Mouse (Mus musculus): Measurements from ENCODE around the gene Mgarp.
"Not testable (repeated sequence)": the region's sequence is repeated elsewhere in the genome, so short reads cannot be mapped to it uniquely, and the experiment has no call there.

The Mgarp gene

DNA sequence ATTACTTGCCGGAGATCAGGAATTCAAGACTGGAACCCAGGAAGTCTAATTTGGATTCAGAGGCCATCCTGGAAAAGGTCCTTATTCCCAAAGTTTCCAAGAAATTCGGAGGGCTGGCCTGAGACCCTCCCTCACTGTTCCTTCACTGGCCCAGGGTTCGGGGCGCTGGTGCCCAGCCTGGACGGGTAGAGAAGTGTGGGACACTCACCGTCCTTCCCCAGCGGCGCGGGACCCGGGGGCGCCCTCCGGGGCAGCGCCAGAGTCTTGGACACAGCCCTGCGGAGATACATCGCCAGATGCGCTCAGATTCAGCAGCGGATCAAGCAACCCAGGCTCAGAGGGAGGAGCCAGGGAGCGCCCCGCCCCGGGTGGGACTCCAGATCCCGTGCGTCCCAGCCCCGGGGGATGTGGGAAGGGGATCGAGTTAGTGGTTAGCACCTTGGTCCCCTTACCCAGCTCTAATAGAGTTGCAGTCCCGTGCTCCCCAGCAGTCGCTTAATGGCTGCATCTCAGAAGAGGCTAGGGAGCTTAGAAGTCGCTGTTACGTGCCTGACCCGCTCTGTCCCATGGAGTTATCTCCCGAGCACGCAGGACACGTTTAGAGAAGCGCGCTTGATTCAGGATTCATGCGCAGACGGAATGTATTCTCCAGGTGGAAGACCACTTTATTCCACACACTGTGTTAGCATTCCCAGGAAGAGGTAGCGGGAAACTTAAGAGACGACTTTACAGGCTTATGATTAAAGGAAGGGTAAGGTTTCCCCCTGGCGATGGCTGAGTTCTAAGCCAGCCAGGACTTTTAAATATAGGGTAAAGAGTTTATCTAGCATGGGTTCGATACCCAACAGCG, at the start of gene Mgarp:
Mgarp (minus strand) TSS at position 520 of the 850 bp plus-strand sequence.
- peak in 1 of 2 experiments; percentile 13 for DNase-seq (ENCODE audit: low spot score in 2 of 2)

DNA sequence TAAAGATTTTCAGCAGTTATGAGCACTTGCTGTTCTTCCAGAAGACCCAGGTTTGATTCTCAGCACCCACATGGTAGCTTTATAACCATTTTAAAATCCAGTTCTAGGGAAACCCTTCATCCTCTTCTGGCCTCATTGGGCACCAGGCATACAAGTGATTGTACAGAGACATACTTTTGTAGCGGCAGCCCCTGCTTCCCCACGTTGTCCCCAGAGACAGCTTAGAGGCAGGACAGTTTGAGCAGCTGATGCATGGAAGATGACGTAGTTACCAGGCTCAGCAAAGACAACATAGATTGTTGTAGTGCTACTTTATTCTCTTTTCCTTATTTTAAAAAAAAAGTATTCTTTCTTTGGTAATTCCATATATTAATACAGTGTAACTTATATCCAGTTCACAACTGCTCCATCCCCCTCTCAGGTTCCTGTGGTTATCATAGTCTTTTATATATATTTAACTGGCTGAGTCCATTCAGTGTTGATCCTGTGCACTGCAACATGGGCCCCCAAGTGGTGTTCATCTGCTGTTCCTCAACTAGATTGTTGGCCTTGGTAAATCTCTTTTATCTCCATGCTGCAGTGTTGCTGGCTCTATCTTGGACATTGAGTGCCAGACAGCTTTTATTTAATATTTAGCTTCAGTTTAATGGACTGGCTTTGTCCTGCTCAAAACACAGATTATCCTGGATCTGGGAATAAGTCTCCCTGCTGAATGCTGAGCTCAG, 38.5 kb upstream of the Mgarp start:
- no peak for DNase-seq (ENCODE audit: low spot score in 2 of 2)

DNA sequence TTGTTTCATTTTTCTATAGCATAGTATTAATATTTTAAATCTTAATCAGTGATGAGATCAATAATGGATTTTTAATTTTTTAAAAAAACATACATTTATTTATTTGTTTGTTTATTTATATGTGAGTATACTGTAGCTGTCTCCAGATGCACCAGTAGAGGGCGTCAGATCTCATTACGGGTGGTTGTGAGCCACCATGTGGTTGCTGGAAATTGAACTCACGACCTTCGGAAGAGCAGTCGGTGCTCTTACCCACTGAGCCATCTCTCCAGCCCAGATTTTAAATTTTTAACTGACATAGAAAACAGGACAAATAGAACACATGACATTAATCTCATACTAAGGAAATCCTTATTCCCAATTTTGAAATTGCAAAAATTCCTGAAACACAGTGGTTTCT, 37.8 kb upstream of the Mgarp start:
- DNase-seq (ENCODE audit: low spot score in 2 of 2), result not testable (repeated sequence)

DNA sequence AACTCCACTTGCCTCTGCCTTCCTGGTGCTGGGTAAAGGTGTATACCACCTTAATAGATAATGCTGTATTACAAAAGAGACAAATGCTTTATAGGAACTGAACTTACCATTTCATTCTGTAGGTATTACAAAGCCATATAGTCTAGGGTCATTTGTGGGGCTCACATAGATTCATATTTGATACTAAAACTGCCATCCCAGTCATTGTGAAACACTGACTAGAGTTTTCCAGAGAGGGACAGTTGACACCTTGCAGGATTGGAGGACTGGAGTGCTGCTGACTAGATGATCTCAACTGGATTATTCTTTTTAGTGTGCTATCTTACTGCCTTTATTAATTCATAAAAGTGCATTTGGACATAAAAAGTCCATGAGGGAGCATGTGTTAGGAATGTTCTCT, 28.9 kb upstream of the Mgarp start:
- no peak for DNase-seq (ENCODE audit: low spot score in 2 of 2)

DNA sequence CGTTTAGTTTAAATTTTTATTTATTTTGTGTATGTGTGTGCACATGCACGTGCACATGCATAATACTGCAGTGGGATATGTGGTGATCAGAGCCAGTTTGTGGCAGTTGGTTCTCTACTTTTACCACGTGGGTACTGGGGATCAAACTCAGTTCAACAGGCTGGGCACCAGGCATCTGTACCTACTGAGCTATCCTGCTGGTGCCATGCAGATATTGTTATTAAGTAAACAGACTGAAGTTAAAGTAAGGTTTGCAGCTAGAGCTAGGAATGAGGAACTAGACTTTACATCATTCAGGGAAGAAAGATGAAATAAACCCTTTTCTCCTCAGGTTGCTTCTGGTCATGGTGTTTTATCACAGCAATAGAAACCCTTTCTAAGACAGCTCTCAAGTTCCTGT, 25.4 kb upstream of the Mgarp start:
- DNase-seq (ENCODE audit: low spot score in 2 of 2), result no peak

DNA sequence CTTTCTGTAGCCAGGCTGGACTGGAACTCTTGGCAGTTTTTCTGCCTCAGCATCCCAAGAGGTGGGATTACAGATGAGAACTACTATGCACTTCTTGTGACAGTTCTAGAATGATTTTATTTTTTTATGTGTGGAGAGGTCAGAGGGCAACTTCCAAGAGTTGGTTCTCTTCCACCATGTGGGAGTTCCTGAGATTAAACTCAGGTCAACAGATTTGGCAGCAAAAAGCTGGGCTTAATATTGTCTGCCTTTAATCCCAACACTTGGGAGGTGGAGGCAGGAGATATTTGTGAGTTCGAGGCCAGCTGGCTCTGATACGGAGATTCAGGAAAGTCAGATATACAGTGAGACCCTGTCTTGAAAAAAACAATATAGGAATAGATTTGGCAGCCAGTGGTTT, 21.4 kb upstream of the Mgarp start:
- no peak for DNase-seq (ENCODE audit: low spot score in 2 of 2)

DNA sequence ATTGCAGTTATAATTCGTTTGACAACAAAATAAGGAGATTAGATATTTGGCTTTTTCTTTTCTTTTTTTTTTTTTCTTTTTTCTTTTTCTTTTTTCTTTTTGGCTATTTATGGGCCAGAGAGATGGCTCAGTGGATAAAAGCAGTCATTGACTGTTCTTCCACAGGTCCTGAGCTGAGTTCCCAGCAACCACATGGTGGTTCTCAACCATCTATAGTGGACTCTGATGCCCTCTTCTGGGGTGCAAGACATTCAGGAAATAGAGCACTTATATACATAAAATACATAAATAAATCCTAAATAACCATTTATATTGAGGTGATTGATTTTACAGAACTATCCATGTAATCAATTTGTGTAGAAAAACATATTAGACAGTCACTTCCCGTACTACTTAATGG, 20.9 kb upstream of the Mgarp start:
- no peak for DNase-seq (ENCODE audit: low spot score in 2 of 2)

DNA sequence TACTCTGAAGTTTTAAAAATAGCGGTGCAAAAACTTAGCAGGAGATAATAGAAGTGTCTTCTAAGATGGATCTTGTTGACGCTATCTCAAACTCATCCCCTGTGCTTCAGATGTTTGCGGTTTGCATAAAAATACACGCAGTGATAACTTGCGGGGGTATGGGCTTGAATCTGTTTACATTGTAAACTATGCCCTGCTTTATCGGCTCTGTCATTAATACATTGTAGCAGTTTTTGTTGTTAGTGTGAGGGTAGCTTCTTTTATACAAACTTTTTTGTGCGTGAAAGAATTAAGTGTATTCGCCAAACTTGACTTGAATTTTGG, 20.6 kb upstream of the Mgarp start:
- no peak for DNase-seq (ENCODE audit: low spot score in 2 of 2)

DNA sequence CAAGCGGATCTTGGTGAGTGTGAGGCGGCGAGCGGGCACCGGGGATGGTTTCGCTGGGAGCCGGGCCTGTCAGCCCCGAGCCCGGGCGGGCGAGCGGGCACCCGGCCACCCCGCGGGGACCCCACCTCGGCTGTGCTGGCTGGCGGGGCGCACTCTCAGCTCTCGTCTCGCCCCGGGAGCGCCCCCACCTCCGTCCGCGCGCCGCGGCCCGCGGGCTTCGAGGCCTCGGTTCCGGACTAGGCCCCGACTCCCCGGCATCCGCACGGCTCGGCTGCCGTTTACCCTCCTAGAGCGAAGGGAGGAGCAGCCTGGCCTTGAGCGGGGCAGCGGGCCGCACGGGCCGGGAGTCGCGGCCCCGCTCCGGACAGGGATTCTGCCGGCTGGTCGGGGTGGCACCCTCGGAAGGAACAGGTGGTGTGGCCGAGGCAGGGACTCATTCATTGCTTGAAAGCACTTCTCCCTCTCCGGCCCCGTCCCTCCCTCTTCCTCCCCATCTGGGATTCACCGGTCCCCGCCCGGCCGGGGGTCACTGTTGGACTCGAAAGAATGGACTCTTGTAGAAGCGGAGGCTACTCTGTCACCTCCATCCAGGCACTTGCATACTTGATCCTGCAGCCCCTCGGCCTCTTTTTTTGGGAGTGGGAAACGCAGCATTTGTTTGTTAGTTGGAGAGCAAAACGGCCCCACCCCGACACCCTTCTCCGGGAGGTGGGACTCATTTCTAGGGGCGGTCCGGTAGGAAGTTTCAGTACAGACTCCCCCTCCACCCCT, 20.0 kb upstream of the Mgarp start:
- DNase-seq (ENCODE audit: low spot score in 2 of 2), result peak; percentile 28 to 46

DNA sequence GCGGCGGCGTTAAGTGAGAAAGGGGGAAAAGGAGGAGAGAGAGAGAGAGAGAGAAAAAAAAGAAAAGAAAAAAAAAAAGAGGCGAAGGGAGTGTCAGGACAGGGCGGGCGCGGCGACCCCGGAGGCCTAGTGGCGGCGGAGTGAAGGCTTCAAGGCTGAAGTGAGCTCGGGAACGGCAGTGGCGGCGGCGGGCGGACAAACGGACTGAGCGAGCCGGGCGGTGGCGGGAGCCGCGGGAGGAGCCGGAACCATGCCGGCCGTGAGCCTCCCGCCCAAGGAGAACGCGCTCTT, 19.5 kb upstream of the Mgarp start:
- no peak for DNase-seq (ENCODE audit: low spot score in 2 of 2)

DNA sequence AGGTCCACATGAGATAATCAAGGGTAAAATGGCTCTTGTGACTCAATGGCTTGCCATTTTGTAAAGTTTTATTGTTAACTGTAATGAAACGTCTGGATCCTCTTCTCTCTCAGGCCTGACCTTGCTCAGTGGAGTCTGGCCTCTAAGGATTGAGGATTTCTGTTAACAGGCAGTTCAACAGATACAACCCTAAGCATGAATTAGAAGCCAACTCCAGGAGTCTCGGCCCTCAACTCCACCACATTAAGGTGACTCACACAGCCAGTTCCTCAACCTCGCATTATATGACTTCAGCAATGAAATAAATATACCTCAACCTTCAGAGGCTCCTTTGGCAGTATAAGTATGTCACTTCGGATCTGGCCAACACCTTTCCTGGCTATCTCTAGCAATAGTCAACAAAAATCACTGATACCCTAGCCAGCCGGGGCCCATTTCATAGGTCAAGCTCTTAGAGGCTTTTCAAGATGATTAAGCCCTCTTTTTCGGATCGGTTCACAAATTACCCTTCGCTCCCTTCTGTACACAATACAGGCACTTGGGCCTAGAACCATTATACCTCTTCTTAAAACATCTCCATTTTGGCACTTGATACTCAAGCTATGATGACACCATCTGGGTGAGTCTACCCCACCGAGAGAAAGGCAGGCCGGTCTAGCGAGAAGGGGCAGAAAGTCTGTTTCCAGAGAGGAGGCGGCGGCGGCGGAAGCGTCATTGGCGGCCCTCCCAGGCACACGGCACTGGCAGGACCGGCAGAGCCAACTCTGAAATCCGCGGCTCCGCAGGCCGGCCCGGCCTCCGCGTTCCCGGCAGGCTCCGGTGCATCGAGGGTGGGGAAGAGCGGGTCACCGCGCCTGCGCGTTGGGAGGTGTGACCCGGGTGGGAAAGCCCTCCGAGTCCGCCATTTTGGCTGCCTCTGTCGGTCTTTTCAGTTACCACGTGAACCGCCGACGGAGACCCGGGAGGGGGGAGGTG, 18.8 kb upstream of the Mgarp start, which contains the start of gene Naa15:
Naa15 (plus strand) TSS at position 51 of the 975 bp plus-strand sequence.
- DNase-seq (ENCODE audit: low spot score in 2 of 2), result peak; percentile 91 to 94

DNA sequence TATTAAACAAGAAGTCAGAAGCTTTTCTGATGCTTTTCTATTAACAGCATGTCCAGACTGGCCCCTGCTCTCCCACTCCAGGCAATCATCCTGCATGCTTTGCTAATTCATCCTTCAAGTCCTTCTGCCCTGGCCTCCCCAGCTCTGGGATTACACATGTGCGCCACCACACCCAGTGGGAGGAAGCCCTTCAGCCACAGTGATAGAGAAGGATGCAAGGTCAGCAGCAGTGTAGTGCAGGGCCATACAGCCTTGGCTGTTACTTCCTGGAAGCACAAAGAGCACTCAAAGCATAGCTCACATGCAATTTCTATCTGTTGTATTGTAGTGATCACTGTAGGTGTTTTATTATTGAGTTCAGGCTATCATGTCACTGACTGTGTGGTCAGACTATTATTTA, 16.7 kb upstream of the Mgarp start:
- no peak for DNase-seq (ENCODE audit: low spot score in 2 of 2)

DNA sequence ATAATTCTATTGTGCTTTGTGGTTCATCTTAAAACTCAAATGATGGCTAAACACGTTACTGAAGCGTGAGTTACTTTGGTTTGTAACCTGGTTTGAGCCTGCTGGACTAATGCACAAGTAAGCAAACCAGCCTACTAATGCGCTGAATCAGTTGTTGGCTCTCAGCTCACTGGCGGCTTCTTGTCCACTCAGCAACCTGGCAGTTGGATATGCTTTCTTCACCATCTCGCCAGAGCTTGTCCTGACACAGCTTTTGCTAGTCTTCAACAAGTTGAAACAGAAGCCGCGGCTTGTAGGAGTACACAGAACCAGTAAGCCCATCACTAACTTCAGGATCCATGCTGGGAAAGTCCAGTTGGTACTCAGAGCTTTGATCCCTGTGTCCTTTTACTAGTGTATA, 15.9 kb upstream of the Mgarp start:
- no peak for DNase-seq (ENCODE audit: low spot score in 2 of 2)

DNA sequence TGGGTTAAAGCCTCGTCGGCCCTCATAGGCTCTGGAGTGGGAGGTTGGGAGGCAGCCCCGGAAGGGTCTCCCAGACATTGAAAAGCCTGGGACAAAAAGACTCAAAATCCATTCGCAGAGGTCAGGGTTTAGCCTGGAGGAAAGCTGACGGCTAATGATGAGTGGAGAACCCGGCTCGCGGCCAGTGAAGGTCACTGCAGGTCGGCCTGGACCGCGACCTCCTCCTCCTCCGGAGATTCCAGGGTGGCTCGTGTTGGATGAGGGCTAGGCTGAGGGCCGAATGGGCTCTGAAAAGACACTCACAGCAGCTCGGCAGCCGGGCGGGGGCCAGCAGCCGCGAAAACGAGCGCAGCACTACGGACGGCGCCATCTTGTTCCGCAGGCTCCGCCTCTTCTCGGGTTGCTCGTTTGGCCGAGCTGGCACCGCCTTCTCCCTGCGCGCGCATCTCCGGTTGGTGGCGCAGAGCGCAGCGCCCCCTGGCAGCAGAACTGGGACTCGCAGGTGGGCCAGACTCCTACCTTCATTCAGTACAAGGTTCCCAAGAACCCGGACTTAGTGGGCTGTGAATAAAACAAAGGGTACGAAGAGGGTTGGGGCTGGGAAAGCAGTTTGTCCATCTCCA, 12.1 kb upstream of the Mgarp start, which contains the start of gene Ndufc1:
Ndufc1 (minus strand) TSS at position 428 of the 623 bp plus-strand sequence.
- peak; percentile 97 to 99 for DNase-seq (ENCODE audit: low spot score in 2 of 2)

DNA sequence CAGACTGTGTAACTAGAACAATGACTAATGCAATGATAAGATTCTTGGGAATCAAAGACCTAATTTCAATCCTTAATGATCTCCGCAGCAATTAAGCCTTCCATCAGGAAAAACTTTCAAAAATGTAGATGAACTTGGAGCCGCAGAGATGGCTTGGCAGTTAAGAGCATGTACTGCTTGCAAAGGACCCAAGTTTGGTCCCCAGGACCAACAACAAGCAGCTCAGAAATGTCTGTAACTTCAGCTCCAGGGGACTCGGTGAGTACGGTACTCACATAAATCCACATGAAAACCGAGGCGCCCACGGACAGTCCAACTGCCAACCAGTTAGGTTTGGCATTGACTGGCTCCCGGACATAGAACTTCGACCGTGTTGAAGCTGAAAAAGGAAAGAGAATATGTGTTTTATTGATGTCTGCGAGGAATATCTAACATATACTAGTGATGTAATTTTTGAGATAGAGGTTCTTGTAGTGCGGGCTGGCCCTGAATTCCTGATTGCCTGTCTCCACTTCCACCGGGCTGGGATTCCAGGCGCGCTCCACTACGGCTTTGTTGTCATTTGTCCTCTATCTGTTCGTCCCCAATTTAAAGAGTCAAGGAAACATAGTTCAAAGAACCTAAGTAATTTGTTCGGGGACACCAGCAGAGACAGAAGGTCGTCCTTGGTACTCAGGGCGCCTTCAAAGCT, 11.5 kb upstream of the Mgarp start:
- DNase-seq (ENCODE audit: low spot score in 2 of 2), result no peak

DNA sequence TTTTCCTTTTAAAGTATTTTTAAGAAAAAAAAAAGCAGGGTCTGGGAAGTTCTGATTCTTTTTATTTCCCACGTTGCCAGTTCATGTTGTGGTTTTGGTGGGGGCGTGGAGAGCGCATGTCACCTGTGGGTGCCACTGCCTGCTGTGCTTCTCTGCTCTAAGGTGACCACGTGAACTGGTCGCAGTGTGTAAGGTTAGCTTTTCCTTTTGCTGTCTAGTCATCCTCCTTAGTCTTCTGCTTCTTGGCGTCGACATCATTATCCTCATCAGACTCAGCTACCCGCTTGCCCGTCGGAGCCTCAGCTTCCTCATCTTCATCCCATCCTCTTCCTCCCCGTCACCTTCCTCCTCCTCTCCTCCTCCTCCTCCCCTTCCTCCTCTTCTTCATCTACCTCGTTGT, 6.1 kb upstream of the Mgarp start:
- DNase-seq (ENCODE audit: low spot score in 2 of 2), result no peak

DNA sequence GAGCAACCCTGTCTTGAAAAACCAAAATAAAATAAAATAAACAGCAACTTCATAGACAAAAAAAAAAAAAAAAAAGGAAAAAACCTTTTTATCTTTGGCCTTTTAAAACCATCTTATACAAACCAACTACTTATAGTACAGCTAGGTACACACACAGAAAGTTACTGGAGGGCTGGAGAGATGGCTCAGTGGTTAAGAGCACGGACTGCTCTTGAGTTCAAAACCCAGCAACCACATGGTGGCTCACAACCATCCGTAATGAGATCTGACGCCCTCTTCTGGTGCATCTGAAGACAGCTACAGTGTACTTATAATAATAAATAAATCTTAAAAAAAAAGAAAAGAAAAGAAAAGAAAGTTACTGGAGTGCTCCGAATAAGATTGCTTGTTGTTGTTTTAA, 5.5 kb upstream of the Mgarp start:
- not testable (repeated sequence) for DNase-seq (ENCODE audit: low spot score in 2 of 2)

DNA sequence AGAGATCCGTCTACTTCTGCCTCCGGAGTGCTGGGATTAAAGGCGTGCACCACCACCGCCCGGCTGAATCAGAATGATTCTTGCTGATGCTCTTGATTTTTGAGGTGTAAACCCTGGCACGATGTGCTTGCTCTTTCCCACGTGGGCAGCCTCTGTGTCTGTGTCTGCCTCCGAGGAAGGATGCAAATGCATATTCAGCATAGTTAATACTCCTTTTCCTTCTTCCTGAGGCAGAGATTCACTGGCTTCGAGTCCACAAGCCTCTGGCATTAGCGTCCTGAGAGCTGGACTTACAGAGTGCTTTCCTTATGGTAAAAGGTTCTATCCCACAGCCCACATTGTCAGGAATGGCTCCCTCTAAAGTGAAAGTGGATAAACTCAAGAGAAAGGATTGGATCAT, 4.1 kb upstream of the Mgarp start:
- DNase-seq (ENCODE audit: low spot score in 2 of 2), result no peak

DNA sequence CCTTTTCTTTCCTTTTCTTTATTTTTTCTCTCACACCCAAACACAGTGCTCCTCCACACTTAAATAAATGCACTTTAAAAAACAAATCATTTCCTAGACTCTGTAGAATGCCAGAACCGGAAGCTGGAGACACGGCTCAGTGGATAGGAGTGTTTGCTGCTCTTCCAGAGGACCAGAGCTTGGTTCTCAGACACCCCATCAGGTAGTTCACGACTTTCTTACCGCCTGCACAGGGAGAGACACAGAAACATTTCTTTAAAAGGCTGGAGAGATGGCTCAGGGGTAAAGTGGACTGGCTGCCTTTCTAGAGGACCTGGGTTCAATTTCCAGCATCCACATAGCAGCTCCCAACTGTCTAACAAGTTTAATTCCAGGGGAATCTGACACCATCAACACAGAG, 3.0 kb upstream of the Mgarp start:
- DNase-seq (ENCODE audit: low spot score in 2 of 2), result no peak

DNA sequence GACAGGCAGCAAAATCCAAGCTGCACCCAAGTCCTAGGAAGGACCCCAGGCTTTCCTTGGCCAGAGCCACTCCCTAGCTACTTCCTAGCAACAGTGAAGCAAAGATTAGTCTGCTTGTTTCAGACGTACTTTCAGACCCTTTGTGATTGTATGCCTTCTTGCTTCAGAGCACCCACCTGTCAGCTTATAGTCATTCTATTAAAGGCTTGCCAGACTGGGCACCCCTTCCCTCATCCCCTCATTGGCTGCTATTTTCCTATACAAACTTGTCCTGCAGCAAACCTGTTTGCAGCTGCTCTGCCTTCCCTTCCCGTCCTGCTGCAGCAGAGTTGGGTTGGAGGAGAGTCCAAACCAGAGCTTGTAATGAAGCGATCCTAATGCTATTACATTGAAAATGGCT, 2.1 kb upstream of the Mgarp start:
- no peak for DNase-seq (ENCODE audit: low spot score in 2 of 2)
